Mouse (Mus musculus): ENCODE results near the gene S1pr3.

Gene S1pr3

DNA sequence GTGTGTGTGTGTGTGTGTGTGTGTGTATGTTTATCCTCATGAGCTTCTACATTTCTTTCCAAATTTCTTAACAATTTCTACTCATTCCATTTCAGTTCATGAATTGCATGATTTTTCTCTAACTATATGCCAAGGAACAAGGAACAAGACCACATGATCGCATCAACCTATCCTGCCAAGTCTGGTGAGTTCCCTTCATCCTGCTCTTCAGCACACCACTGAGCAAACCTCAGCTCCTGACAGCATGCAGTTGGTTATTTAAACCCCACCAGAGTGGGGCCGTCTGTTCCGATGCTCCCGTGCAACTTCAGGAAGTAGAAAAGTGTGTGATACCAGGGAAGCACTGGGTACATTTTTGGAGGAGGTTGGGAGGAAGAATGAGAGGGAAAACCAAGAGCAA is 38.1 kb downstream of the S1pr3 start:
- DNase-seq (ENCODE audit: low spot score): no peak

- no peak for DNase-seq (ENCODE audit: low spot score)
Observed at GRCm38 (mm10) chr13:51456190-51456878, 47.9 kb downstream of the S1pr3 start.

DNA sequence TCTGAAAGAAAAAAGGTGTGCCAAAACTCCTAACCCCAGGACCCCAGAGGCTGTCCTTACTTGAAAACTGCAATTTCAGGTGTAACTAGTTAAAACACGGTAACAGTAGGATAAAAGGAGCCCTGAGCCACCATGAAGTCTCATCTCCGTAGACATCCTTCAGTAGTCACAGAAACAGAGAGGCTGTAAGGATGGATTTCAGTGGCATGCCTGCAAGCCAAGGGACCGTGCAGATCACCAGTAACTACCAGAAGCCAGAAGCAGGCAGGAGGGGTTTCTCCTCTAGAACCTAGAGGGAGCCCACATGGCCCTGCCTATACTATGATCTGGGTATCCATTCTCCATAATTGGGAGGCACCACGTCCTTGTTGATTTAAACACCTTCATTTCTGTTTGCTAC is 55.9 kb downstream of the S1pr3 start:
- DNase-seq (ENCODE audit: low spot score): no peak

DNA sequence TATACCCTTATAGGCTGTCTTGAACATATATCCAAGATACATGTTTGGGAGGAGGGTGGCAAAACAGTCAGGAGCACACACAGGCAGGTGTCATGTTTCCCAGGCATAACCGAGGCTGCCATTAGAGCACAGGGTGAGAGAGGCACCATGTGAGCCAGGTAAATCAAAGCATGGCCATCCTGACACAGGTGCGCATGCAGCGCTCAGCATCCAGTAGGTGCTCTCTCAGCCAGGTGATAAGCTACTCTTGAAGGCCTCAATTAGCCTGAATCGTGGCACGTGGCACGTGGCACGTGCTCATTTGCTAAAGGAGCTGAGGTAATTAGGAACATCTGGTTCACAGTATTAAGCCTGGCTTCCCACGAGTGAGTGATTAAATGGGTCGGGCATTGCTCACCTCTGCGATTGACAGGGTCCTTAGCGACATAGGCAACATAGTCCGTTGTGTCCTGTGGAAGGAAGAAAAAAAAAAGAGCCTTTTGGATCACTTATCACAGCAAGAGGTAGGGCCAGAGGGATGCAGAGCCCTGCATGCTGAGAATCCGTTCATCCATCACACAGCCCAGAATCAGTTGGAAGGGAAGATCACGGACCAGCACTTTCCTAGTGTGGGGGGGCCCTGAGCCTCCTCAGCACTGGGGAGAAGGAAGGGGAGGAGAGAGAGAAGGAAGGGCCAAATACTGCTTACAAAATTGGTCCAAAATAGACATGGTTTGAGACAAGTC is 57.8 kb downstream of the S1pr3 start:
- no peak for DNase-seq (ENCODE audit: low spot score)

GRCm38 (mm10) chr13:51468697-51469250 is 60.3 kb downstream of the S1pr3 start:
- no peak for DNase-seq (ENCODE audit: low spot score)
